Mouse (Mus musculus): ENCODE data around the gene Zfp740.

Zfp740 gene

DNA sequence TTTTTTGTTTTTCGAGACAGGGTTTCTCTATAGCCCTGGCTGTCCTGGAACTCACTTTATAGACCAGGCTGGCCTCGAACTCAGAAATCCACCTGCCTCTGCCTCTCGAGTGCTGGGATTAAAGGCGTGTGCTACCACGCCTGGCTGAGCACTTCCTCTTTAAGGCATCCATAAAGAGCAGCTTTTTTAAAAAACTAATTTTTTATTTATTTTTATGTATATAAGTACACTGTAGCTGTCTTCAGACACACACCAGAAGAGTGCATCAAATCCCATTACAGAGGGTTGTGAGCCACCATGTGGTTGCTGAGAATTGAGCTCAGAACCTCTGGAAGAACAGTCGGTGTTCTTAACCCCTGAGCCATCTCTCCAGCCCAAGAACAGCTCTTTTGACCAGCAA, 22.6 kb downstream of the Zfp740 start:
- in situ Hi-C loops (cut with MboI, MseI), result loop anchor here (5.0 kb wide), 1 partner anchor 48 kb away; no protein-coding TSS in a partner anchor

DNA sequence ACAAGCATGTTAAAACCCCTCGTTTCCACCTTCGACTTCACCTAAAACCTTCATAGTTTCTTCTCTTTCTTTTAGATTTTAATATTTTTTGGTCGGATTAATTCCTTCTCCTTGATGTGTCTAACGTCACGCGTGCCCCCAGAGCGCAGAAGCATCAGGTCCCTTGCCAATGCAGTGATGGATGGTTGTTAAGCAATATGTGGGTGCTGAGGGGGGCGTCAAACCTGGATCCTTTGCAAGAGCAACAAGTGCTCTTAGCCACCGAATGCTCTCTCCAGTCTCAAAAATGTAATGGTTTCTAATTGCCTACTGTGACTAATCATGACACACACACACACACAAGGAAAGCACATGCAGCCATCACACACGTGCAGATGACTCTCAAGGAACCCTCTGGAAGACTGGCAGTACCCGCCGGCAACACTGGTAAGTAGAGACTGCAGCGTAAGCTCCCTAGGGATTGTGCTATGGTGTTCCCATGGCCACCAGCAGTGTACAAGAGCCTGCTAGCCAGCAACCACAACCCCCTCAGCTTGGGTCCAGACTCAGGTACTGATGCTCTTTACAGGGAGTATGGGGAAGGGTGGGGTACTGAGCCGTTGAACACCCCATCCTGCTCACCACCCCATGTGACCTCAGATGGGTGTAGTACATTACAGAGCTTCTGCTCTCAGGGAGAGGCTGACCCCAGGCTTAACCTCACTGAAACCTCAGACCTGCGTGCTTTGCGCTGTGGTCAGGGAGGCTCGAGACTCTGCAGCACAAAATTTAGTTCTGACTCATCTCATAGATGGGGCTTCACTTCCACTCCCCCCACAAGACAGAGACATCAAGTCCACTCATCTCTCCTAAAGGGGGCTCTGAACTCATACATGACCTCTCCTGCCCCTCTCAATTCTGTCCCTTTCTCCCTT, 27.6 kb downstream of the Zfp740 start:
- in situ Hi-C loops (cut with MboI, MseI), result no loop called here

DNA sequence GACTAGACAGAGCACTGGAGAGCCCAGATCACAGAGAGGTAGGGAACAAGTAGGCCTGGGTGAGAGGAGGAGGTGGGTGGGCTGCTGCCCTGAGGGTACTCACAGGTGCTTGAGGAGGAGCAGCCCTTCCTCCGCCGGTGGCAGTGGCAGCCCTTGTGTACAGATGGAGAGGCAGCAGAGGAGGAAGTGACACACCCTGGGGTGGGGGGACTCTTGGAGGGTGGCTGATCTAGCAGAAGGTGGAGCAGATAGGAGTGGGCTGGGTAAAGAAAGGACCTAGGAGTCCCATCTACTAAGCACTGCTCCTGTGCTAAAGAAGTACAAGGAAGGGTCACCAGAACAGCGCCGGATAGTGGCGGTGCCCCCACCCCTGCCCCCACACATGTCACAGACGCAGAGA, 28.7 kb downstream of the Zfp740 start, which contains the start of gene Itgb7:
Gene Itgb7 (minus strand): TSS at position 197 of the 400 bp plus-strand sequence.
- in situ Hi-C loops (cut with MboI, MseI), result no loop called here

DNA sequence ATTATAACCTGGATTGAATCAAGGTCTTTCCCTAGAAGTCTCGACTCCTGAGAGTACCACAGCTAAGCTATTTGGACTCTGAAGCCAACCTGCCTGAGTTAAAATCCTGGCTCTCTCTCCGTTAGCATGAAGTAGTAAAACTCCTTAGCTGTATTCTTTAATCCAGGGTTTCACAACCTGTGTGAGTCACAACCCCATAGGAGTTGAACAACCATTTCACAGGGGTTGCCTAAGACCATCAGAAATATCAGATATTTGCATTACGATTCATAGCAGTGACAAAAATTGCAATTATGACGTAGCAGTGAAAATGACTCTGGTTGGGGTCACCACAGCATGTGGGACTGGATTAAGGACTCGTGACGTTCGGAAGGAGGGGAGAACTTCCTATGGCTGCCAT, 29.7 kb downstream of the Zfp740 start:
- in situ Hi-C loops (cut with MboI, MseI), result no loop called here

DNA sequence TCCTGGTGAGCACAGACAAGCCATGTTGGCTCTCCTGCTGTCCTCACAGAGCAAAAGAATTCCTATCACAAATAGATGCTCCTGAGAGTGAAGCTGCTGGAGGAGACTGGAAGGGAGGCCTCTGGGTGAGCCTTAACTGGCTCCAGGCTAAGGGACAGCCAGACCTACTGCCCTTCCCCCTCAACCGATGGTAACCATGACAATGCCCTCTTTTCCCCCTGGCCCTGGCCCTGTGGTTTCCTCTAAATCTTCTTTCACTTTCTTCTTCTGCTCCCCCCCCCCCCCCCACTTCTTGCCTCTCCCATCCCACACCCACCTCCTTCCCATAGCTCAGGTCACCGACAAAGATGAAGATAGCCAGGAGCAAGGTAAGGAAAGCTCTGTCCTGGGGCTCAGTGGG, 30.8 kb downstream of the Zfp740 start:
- in situ Hi-C loops (cut with MboI, MseI), result no loop called here

DNA sequence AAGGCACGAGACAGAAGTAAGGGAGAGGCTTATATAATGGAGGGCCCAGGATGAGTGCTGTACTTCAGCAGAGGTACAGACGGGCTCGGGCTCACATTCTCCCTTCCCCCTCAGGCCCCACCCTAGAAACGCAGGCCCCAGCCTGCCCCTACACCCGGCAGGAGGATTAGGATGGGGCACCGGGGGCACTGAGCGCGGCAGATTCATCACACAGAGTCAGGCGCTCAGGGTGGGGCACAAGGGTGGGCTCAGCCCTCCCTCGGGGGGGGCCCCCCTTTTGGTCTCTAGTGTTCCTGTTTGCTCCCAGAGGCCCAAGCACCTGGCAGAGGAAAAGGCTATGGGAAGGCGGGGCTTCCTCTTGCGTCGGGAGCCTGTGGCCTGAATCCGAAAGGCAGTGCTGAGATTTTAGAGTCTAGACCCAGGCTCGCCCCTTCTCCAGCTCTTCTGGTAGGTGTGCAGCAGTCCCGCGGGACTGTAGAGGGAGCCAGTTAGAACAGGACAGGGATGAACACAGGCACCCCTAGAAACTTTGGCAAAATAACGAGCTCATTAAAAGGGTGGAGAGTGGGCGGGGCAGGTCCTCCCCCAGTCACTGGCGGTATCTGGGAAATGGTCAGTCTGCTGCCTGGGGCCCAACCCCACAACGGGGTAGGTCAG, 32.5 kb downstream of the Zfp740 start:
- in situ Hi-C loops (cut with MboI, MseI), result no loop called here

DNA sequence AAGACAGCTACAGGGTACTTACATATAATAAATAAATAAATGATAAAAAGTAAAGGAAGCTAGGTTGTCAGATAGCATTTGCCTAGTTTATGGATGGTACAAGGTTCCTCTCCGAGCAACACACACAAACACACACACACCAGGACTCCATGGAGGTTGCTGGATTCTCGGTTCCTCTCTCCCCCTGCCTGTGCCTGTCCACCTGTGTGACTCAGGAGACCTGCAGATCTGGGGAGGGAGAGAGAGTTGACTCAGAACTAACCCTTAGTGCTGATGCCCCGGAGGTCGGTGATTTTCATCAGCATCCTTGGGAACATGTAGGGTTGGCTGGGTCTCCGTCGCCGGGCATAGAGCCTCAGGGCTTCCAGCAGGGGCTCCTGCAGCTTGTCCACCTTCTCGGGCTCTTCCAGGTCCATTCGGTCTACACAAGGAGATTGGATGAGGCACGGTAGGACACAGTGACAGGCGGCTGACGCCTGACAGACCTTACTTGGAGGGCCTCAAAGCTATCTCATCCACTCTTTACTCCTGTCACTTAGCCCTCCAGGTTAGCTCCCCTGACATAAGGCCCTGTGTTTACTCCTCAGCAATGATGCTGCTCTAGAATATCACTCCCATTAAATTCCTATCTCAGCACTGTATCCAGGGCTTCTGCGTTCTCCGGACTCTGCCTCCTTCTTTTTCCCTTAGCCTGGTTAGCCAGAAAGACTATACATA, 35.7 kb downstream of the Zfp740 start:
- in situ Hi-C loops (cut with MboI, MseI), result no loop called here

DNA sequence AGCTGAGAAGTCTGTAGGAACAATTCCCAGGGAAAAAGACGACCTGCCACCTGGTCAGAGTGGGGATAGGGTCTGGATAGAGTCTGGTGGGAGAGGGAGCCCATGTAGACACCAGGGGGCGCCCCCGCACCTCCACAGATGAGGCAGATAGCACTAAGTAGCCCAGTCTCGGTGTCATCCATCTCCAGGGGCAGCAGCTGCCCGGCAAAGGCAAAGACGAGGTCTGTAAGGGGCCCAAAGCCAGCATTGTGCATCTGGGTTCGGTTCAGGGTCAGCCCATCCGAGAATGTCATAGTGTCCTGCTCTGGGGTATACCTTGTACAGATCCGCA, 36.2 kb downstream of the Zfp740 start:
- in situ Hi-C loops (cut with MboI, MseI), result no loop called here

DNA sequence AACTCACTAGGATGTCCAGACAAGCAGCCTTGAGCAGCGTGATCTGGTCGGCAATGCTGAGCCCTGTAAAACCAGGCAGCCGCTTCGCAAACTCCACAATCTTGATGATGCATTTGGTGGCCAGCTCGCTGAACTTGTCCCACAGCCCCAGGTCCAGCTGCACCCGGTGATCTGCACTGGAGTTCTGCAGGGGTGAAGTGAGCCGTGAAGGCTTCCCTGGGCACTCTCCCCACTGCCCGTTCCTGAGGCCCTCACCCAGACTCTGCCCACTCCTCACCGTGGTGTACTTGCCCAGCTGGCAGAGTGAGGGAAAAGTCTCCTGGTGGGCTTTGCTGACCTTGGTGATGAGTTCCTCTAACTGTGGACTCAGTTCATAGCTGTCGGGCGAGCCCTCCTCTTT, 36.8 kb downstream of the Zfp740 start:
- in situ Hi-C loops (cut with MboI, MseI), result no loop called here

DNA sequence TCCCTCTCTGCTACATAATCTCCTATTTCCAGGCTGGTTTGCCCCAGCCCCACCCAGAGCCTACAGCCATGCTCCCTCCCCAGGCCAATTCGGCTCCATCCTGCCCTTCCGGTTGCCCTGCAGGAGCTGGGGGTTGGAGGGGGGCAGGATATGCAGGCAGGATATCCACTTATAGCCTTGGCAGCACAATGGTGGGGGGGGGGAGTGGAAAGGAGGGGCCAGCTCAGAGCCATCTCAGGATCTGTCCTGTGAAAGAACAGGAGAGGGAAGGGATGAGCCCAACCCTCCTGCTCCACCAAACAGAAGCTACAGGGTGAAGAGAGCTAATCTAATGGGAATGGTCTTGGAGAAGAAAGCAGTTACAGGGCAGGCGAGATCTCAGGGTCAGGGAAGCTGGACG, 37.6 kb downstream of the Zfp740 start:
- in situ Hi-C loops (cut with MboI, MseI), result no loop called here

DNA sequence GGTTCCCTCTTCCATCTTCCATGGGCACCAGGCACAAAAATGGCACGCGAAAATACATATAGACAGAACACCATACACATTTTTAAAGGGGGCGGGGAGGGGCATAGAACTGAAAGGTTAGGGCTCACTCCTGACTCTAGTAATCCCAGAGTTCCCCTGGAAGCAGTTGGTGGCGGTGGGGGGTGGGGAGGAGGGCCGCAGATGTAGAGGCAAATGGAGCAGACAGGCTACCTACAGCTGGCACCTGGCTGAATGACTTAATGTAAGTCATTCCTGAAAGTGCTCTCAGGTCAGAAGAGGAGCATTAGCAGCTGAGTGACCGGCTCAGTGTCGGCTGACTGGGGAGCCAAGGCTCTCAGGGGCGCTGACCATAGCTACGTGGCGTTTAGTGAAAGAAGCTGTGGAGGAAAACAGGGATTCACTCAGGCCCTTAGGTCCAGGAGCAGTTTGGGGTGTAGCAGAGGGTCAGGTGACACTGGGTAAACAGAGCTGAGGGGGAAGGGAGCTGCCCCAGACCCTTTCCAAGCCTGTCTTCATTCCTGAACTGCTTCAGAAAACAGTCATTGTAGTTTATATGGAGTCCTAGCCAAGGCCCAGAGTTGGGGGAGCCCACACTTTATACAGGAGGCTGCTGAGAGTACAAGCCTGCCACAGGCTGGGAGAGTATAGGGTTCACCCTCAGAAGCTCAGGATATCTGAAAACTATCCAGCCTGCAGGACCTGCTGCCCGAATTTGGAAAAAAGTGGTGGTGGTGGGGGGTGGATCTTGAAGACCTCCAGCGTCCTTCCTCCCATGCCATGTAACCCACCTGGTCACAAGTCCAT, 39.6 kb downstream of the Zfp740 start:
- in situ Hi-C loops (cut with MboI, MseI), result no loop called here

DNA sequence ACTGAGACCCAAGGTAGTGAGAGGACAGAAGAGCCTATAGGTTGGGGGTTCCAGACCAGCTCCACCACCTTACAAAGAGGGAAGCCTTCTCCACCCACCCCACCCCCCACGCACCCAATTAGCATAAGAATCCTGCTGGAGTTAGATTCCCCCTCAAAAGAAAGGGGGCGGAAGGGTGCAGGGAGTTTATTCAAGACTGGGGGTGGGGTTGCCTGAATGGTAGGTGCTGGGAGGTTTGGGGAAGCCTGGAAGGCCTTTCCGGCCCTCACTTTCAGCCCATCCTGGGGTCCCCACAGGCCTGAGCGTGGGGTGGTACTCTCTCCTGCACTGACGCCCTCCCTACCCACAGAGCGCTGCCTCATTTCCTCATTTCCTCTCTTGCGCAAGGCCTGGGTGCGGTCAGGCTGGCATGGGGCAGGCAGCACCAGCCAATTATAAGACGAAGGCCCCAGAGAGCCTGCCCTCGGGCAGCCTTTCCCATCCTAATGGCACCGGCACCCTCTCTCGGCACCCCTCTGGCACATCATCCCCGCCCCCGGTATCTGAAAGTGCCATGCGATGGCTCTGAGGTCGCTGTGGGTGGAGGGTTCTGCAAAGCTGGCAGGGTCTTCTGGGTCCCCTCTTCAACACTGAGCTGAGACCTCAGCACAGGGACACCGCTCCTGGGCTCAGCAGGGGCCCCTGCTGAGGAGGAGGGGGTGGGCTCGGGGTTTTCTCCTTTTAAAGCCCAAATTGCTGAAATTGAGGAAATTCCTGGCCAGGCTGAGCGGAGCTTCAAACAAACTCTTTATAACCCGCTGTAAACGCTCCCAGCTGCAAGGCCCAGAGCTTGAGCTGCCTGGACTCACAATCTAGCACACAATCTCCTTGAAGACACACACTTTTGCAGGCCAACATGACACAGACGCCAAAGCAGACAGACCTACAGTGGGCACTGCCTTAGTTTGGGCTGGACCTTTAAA, 40.5 kb downstream of the Zfp740 start:
- in situ Hi-C loops (cut with MboI, MseI), result no loop called here

DNA sequence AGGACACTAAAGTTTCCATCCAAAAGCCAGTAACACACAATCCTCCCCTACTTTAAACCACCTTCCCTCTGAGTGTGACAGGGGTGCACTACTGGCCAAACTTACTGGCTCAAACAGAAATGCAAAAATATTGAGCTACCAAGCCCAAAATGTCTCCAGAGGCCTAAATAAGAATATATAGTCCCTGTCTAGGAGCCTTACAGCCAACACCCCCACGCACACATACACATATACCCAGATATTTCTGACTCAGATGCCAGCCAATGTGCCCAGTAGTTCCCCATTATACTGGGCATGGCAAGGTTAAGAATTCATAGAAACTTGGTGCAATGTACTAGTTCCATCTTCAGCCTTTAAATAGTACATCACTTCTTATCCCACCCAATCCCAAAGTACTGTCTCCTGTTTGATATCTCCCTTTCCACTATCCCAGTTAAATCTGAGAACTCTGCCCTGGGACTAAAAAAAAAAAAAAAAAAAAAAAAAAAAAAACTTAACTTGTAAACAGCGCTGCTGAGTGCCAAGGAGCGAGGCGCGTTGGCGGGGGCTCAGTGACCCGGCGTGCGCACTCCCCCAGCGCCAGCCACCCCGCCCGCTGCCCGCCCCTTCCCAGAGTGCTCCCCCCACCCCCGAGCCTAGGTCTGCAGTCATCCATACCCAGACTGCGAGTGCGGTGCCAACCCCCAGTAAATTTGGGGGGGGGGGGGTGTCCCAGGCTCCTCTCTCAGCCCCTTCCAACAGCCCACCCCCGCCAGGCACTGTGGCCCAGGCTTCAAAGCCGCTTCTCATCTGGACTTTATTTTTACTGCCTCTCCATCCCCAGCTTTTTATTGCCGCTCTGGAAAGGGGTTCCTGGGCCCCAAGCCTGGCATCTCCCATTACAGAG, 41.5 kb downstream of the Zfp740 start:
- in situ Hi-C loops (cut with MboI, MseI), result no loop called here

DNA sequence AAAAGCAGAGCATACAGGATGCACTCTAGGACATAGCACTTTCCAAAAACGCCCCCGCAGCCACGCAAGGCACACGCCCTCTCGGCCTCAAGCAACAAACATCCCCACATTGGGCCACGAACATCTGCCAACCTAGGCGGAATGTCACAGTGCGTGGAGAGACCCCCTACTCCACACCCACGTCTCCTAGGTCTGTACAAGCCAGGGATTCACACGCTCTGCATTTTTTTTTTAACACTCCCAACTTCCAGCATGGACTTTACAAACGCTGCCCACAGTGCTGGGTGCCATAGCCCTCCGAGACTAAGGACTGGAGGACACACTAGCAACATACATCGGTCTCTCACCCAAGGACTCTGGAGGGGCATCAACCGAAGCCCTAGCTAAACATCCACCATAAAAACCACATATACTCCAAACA, 42.4 kb downstream of the Zfp740 start:
- in situ Hi-C loops (cut with MboI, MseI), result no loop called here

DNA sequence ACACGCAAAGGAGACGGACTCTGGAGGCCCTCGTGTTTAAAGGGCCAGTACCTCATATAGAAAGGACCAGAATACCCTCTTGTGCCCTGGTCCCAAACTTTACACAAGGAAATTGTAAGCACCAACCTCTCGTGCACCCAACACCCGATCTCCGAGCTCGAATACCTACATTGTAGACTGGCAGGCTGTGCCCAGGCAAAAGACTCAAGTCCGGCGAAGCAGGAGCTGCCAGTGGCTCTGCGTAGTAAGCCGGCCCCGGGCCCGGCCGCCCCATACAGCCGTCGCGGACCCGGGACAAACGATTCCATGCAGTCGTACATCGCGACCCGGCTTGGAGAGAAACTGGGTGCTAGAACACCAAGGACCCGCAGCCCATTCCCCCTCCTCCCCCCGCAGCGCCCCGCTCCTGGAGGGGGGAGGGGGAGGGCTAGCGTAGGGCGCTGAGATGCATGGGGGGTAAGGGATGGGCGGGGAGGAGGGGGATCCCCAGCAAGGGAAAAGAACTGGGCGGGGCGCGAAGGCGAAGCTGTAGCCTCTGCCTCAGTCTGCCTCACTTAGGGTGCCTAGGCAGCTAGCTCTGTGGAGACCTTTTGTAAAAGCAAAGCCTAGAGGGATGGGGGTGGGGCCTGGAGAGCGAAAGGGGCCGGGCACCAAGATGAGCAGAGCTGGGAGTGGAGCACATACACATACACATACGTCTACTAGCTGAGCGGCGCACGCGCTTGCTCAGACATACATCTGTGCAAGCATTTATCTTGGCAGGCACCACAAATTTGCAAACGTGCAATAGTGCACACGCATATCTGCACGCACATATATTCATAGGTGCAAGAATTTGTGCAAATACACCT, 43.1 kb downstream of the Zfp740 start:
- in situ Hi-C loops (cut with MboI, MseI), result no loop called here

DNA sequence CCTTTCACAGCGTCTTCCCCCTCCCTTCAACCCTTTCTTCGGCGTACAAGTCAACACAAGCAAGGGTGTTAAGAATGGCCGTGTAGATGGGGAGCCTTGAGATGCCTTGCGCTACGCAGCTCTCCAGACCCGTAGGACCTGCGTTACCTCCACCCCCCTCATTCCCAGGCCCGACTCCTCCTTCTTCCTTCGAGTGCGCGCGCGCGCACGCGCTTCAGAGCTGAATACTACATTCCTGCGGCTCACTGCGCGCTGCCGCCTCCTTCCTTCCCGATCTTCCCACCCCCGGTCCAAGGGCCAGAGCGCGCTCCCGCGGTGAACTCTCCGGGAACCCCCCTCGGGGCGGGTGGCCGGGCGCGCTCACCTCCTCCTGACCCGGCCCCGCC, 43.8 kb downstream of the Zfp740 start:
- in situ Hi-C loops (cut with MboI, MseI), result no loop called here

DNA sequence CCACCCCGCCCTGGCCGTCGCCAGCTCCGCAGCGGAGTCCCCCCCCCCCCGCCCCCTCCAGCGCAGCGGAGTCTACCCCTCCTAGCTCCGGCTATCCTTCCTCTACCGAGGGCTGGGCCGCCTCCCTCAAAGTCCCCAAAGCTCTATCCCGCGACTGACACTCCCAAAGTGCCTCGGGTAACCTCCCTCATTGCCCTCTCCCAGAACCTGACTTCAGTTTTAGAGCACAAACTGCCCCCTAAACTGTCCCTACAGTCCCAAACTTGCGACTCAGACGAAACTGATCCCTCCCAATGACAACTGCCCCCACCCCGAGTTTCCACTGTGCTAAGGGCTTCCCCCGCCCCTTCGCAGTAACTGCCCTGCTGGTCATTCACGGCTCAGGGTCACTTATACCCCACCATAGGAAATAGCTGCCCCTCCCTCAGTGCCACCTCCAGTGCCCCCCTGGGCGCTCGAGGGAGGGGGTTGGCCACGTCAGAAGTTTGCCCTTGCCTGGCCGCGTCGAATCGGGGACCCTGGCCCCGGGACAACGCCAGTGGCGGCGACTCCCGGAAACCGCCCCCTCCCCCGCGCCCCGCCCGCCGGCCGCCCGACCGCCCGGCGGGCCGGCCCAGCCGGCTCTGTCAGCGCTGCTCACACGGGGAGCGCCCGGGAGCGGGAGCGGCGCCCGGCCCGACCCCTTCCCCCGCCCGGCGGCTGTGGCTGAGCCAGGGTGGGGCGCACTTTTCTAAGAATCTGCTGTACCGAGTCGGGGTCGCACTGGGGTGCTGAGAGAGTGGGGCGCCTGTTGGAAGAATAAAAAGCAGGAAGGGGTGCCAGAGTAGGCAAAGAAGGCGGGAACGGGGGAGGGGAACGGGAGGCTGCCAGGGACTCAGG, 44.4 kb downstream of the Zfp740 start:
- in situ Hi-C loops (cut with MboI, MseI), result no loop called here

Data from regulatory T cell (primary cell).